Mouse (Mus musculus) megakaryocyte, adult 5-6 weeks (primary cell): ENCODE results near the gene Cdc42ep1. TPM values are rescaled to one million over a fixed set of nuclear protein-coding genes. Genes with fewer than 3 reads are reported as not detected.

Experiments
- ATAC-seq: 2 replicates; pipeline ENCODE4 v1.8.0; 2016; ENCODE audit warnings: mild to moderate bottlenecking, inconsistent platforms; ENCODE audit not compliant: poor library complexity, severe bottlenecking
- total RNA-seq, 2 experiments: library from RNA; stranded (forward) in 1 of 2; stranded (reverse) in 1 of 2; fragments of 153-499, 151-499 nt in 1 of 2; fragments of 221-1000, 200-1000 nt in 1 of 2; gene quantifications; 2 replicates each; pipeline versions ENCODE4 v1.2.3 to v1.2.4; 2015 to 2017

Gene Cdc42ep1
- total RNA-seq, 2 experiments from 2014 or later, result 0.26 TPM; not detected in 1

GRCm38 (mm10) chr15:78876991-78877809, 34.8 kb downstream of the Cdc42ep1 start, which contains the start of gene Gga1:
Gene Gga1 (plus strand): TSS chr15:78877190.
- ATAC-seq, result peak; percentile 68

DNA sequence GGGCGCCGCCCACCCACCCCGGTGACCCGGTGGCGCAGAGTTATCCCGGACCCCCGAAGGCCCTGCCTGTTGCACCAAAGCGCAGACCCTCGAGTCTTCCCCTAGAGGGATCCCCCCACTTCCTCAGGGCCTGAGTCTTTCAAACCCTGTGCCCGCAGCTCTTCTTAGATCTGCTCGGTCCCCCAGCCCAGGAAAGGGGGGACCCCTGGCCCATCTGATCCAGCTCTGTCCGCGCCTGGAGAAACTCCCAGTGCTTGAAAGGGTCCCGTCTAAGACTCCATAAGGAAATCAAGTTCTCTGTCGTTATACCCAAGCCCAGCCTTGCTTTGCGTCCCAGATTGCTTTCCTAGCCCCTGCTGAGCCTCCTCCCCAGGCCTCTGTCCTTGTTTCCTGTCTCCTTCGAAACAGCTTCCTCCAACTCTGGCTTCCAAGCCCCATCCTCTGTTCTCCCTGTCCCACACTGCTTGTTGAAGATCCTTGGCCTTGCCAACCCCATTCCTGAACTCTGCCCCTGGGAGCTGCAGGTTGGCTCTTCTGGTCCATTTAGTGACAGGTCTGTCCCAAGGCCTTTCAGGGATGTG, 35.5 kb downstream of the Cdc42ep1 start:
- no peak for ATAC-seq

DNA sequence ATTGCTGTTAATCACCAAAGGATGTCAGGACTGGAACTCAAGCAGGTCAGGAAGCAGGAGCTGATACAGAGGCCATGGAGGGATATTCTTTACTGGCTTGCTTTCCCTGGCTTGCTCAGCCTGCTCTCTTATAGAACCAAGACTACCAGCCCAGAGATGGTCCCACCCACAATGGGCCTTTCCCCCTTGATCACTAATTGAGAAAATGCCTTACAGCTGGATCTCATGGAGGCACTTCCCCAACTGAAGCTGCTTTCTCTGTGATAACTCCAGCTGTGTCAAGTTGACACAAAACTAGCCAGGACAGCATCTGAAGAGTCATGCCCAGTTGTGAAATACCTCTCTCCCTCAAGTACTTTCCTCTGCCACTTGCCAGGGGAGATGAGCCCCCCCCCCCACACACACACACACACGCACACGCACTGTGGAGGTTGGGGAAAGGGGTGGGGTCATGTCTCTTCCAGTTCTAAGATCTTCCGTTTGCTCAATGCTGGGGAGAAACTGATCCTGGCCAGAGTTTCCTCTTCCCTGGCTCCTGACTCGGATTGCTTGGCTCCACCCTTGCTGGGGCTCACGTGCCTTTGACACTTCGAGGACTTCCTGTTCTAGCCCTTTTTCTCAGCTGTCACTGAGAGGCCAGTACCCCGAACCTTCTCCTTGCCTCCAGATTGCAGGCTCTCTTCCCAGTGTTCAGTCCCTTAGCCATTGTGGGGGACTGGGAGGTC, 36.5 kb downstream of the Cdc42ep1 start:
- ATAC-seq, result peak; percentile 61

- no peak for ATAC-seq
These were observed 38.0 kb downstream of the Cdc42ep1 start for GRCm38 (mm10) chr15:78880432-78880831.

- no peak for ATAC-seq
These were observed 39.4 kb downstream of the Cdc42ep1 start for GRCm38 (mm10) chr15:78881828-78882227.

- ATAC-seq, result no peak
These were observed 47.0 kb downstream of the Cdc42ep1 start for GRCm38 (mm10) chr15:78889401-78889853.

GRCm38 (mm10) chr15:78892440-78892839, 50.0 kb downstream of the Cdc42ep1 start:
- no peak for ATAC-seq

GRCm38 (mm10) chr15:78894726-78895125, 52.3 kb downstream of the Cdc42ep1 start:
- peak; percentile 14; the same call in 1 of the 2 replicates for ATAC-seq

GRCm38 (mm10) chr15:78895741-78896140, 53.3 kb downstream of the Cdc42ep1 start:
- ATAC-seq, result peak; percentile 8; the same call in 1 of the 2 replicates

DNA sequence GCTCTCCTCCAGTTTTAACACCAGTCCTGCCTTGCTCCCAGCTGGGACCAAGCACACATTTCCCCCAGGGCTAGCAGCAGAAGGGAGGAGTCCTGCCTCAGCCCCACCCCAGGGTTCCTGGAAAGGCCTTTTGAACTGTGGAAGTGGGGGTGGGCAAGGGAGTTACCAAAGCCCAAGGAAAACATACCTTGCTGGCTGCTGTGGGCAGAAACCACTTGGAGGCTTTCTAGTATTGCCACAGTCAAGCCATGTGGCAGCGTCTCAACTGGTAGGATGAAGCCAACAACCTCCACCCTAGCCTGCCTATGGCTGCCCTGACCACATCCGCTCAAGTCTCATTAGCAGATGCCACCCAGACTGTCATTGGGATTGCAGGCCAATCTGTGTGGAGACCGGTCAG, 53.7 kb downstream of the Cdc42ep1 start:
- peak; percentile 49 for ATAC-seq

DNA sequence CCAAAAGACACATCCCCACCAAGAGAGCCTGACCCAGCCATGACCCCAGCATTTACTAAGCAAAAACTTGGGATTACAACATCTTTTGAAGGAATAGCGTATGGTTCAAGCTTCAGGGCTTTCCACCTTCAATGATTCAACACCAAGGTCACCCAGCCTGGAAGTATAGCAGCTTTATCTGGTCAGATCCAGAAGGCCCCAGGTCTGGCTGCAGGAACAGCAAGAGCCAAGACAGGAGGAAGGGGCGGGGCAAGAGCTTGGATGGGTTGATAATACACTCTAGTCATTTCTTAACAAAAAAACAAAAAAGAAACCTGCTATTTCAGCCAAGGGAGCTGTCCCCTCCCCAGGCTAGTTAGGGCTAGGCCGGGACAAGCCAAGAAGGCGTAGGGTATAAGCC, 55.1 kb downstream of the Cdc42ep1 start:
- ATAC-seq, result no peak

DNA sequence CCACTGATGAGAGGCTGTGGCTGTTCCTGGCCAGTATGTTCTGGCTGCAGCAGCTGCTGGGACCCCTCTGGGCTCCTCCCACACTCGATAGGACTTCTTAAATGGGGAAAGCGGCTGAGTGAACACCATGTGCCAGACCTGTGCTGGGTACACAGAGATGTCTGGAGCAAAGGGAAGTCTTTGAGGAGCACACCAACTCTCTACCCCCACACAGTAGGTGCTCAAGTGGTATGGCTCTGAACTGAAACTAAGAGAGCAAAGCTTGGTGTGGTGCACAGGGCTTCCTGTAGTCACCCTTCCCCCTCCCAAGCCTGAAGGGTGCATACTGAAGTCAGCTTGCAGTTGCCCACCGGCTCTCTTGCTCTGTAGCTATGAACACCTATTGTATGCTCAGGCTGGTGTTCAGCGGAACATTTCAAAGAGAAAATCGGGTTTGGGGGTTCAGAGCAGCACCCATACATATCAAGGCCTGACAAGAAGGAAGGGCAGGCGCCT, 56.1 kb downstream of the Cdc42ep1 start:
- no peak for ATAC-seq

GRCm38 (mm10) chr15:78899409-78899739, 57.0 kb downstream of the Cdc42ep1 start, which contains the start of gene Gm49510:
Gene Gm49510 (plus strand): TSS chr15:78899667.
- ATAC-seq, result no peak

DNA sequence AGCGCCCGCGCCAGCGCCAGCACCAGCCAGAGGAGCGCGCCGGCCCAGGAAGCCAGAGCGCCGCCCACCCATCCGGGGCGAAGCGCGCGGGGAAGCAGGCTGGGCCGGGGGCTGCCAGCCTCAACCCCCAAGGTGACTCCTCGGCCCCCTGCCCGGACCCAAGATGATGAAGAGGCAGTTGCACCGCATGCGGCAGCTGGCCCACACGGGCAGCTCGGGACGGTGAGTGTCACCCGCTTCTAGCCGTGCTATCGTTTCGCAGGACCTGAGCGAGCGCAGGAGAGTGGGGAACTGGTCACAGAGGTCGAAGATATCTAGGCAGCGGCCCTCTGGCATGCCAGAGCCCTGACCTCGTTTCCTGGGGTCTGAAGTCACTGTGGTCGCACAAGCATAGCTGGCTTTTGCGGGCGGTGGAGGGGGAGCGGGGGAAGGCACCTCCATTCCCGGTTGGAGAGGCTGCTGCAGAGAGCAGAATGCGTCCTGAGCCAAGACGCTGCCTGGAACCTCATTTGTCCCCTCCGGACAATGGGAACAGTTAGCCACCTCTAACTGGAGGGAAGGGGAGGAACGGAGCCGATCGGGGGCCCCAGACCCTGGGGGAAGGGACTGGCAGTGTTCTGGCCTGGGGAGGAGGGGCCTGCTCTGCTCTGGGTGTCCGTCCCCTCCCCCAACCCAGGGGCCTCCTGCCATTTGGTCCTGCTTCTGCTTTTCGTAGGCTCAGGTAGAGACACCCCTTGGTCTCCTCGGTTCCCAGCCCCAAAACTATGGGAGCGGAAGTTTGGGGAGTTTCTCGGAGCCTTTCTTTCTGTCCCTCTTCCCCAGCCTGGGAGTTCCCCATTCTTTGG, 57.5 kb downstream of the Cdc42ep1 start, which contains the start of gene Sh3bp1:
Gene Sh3bp1, plus strand, starts transcription at position 29 of the 845 bp plus-strand sequence.
- peak; percentile 36 for ATAC-seq

Other genes with a start within 250 kb of the Cdc42ep1 start
- gene Cyth4, start 245.6 kb upstream of the Cdc42ep1 start, total RNA-seq (2015), result 137 and 141 TPM in 2 replicates
- gene Cyth4, start 245.6 kb upstream of the Cdc42ep1 start, total RNA-seq (2017), result 263 and 285 TPM in 2 replicates
- 0.02 TPM in 1 of 2 replicates, not detected in the other for gene Elfn2, start 123.9 kb upstream of the Cdc42ep1 start, total RNA-seq (2015)
- not detected in 2 replicates for gene Elfn2, start 123.9 kb upstream of the Cdc42ep1 start, total RNA-seq (2017)
- 8.8 and 9.8 TPM in 2 replicates for gene Mfng, start 69.1 kb upstream of the Cdc42ep1 start, total RNA-seq (2015)
- 5.7 and 5.8 TPM in 2 replicates for gene Mfng, start 69.1 kb upstream of the Cdc42ep1 start, total RNA-seq (2017)
- gene Card10, start 39.6 kb upstream of the Cdc42ep1 start, total RNA-seq (2015), result 2.3 and 2.7 TPM in 2 replicates
- 0.92 and 1.1 TPM in 2 replicates for gene Card10, start 39.6 kb upstream of the Cdc42ep1 start, total RNA-seq (2017)
- not detected in 2 replicates for gene Lgals2, start 12.9 kb downstream of the Cdc42ep1 start, total RNA-seq (2015)
- gene Lgals2, start 12.9 kb downstream of the Cdc42ep1 start, total RNA-seq (2017), result 0.26 TPM in 1 of 2 replicates, not detected in the other
- 46.0 and 52.6 TPM in 2 replicates for gene Gga1, start 34.6 kb downstream of the Cdc42ep1 start, total RNA-seq (2015)
- gene Gga1, start 34.6 kb downstream of the Cdc42ep1 start, total RNA-seq (2017), result 20.8 and 28.9 TPM in 2 replicates
- gene Gm49510, start 57.0 kb downstream of the Cdc42ep1 start, total RNA-seq (2015), result not detected in 2 replicates
- 1.1 and 2.0 TPM in 2 replicates for gene Gm49510, start 57.0 kb downstream of the Cdc42ep1 start, total RNA-seq (2017)
- 46.5 and 53.3 TPM in 2 replicates for gene Sh3bp1, start 57.1 kb downstream of the Cdc42ep1 start, total RNA-seq (2015)
- gene Sh3bp1, start 57.1 kb downstream of the Cdc42ep1 start, total RNA-seq (2017), result 34.0 and 38.2 TPM in 2 replicates
- gene Pdxp, start 71.3 kb downstream of the Cdc42ep1 start, total RNA-seq (2015), result 3.5 and 5.1 TPM in 2 replicates
- gene Pdxp, start 71.3 kb downstream of the Cdc42ep1 start, total RNA-seq (2017), result 2.1 and 2.6 TPM in 2 replicates
- 851 and 870 TPM in 2 replicates for gene Lgals1, start 84.1 kb downstream of the Cdc42ep1 start, total RNA-seq (2015)
- 1,185 and 1,205 TPM in 2 replicates for gene Lgals1, start 84.1 kb downstream of the Cdc42ep1 start, total RNA-seq (2017)
- gene Nol12, start 92.3 kb downstream of the Cdc42ep1 start, total RNA-seq (2015), result 28.2 and 32.4 TPM in 2 replicates
- gene Nol12, start 92.3 kb downstream of the Cdc42ep1 start, total RNA-seq (2017), result 12.6 and 16.0 TPM in 2 replicates
- gene Triobp, start 105.1 kb downstream of the Cdc42ep1 start, total RNA-seq (2015), result 99.4 and 106 TPM in 2 replicates
- gene Triobp, start 105.1 kb downstream of the Cdc42ep1 start, total RNA-seq (2017), result 36.6 and 41.5 TPM in 2 replicates
- 47.9 and 51.3 TPM in 2 replicates for gene H1f0, start 185.8 kb downstream of the Cdc42ep1 start, total RNA-seq (2015)
- 87.2 and 90.0 TPM in 2 replicates for gene H1f0, start 185.8 kb downstream of the Cdc42ep1 start, total RNA-seq (2017)
- not detected in 2 replicates for gene Galr3, start 199.3 kb downstream of the Cdc42ep1 start, total RNA-seq (2015)
- gene Galr3, start 199.3 kb downstream of the Cdc42ep1 start, total RNA-seq (2017), result not detected in 2 replicates
- gene Ankrd54, start 220.3 kb downstream of the Cdc42ep1 start, total RNA-seq (2015), result 13.5 and 14.3 TPM in 2 replicates
- gene Ankrd54, start 220.3 kb downstream of the Cdc42ep1 start, total RNA-seq (2017), result 10.3 and 11.2 TPM in 2 replicates
- 110 and 116 TPM in 2 replicates for gene Eif3l, start 232.6 kb downstream of the Cdc42ep1 start, total RNA-seq (2015)
- gene Eif3l, start 232.6 kb downstream of the Cdc42ep1 start, total RNA-seq (2017), result 153 and 155 TPM in 2 replicates